Mouse (Mus musculus): ENCODE measurements around the gene Zfp821.

DNA sequence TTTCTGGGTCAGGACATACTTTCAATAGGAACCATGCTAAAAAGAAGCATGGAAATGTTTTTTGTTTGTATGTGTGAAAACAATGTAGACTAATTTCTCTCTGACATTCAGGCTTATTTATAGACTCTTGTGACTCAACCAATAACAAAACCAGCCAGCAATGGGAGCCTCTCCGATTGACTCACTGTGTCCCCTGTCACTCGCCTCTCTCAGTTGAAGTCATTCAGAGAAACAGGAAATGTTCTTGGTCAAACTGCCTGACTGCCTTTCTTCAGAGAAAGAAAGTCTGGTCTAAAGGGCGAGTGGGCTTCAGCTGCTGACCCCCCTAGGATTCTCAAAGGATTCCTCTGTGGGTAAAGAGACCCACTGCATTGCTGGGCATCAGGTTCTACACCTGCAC, 67.8 kb downstream of the Zfp821 start:
- TF ChIP-seq CTCF (IDR thresholded peaks at IDR 0.05; ENCODE audit: low read depth, low read length) (no peak), POLR2A (IDR thresholded peaks at IDR 0.05; ENCODE audit: extremely low read depth, insufficient read depth, low read length) (no peak)
